Mouse (Mus musculus) hindbrain, embryonic 10.5 days (tissue): Measurements from ENCODE around the gene Scrn1. TPM values are rescaled to one million over a fixed set of nuclear protein-coding genes. Genes with fewer than 3 reads are reported as not detected.
A peak's percentile ranks its signal among the peaks of the same experiment; 100 is the strongest.

Source experiments
- DNase-seq: peaks from one replicate; pipeline ENCODE4 v3.0.0-alpha.2; 2017; ENCODE audit warnings: low spot score
- H3K27ac ChIP-seq: fragments of 300-500 bp; sonication (generic); 2 replicates; pipeline ENCODE4 v1.5.1; 2016; ENCODE audit warnings: mild to moderate bottlenecking, moderate library complexity
- H3K27me3 ChIP-seq: fragments of 300-500 bp; sonication (generic); 2 replicates; pipeline ENCODE4 v1.6.1; 2016; ENCODE audit warnings: mild to moderate bottlenecking; ENCODE audit not compliant: poor library complexity, insufficient read depth, severe bottlenecking
- H3K36me3 ChIP-seq: fragments of 300-500 bp; sonication (generic); 2 replicates; pipeline ENCODE4 v1.6.1; 2016; ENCODE audit warnings: mild to moderate bottlenecking, moderate library complexity
- H3K4me1 ChIP-seq: fragments of 300-500 bp; sonication (generic); replicated peaks from 2 replicates; pipeline ENCODE4 v1.6.1; 2016; ENCODE audit warnings: mild to moderate bottlenecking
- H3K4me3 ChIP-seq: fragments of 300-500 bp; sonication (generic); 2 replicates; pipeline ENCODE4 v1.5.1; 2016; ENCODE audit warnings: mild to moderate bottlenecking, moderate library complexity
- H3K9me3 ChIP-seq: fragments of 300-500 bp; sonication (generic); 2 replicates; pipeline ENCODE4 v1.6.1; 2016; ENCODE audit warnings: mild to moderate bottlenecking, moderate library complexity
- whole genome bisulfite sequencing: fragments of 180-500 bp; shearing (Covaris S2); methylation state at CpG from one replicate; pipeline ENCODE4 v1.1.7; 2016; 5-methylcytosine and 5-hydroxymethylcytosine counted together
- polyA plus RNA-seq: library from polyadenylated mRNA; unstranded; fragments of >200 nt; fragmentation: Nextera tagmentation; extraction: Ambion mirVana; gene quantifications from 2 replicates; pipeline ENCODE4 v1.2.1, GENCODE M21; 2016

Gene Scrn1
- polyA plus RNA-seq, 1 experiment from 2014 or later: 60.0 TPM

- no peak for DNase-seq
- WGBS: 60% methylated on average over 6 of the region's 6 CpGs
- H3K36me3 ChIP-seq: no peaks in the 10 kb centered on the region
- peak overlapping the region; percentile 30; the same call in 1 of the 2 replicates for H3K4me3 ChIP-seq
- no peaks in the 10 kb centered on the region for H3K9me3 ChIP-seq
- H3K4me1 ChIP-seq: peaks cover 59% of the 10 kb centered on the region
- peaks cover 2% of the 10 kb centered on the region; the same call in 1 of the 2 replicates for H3K27me3 ChIP-seq
- H3K27ac ChIP-seq: no peak overlapping the region
Observed at GRCm38 (mm10) chr6:54591778-54592177, 25.5 kb upstream of the Scrn1 start.

DNA sequence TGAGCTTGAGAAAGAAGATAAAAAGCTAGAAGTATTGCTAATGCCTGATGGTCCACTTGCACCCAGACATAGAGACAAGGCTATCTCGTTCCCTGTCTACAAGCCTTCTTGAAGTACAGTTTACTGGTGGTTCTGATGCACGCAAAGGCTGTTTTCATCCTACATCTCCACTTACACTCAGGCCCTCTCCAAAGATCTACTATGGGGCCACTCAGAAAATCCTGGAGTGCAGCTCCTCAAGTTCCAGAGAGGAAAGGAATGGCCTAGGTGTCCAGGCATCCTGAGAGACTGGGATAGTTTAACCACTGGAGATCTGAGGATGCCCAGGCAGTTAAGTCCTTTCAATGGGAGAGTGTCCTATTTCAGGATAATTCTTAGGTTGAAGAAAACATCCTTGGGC lies 24.4 kb upstream of the Scrn1 start:
- DNase-seq: no peak
- Histone ChIP-seq H3K27me3 (peaks cover 2% of the 10 kb centered on the region; the same call in 1 of the 2 replicates), H3K27ac (no peak overlapping the region), H3K4me3 (no peak overlapping the region), H3K36me3 (no peaks in the 10 kb centered on the region), H3K4me1 (peaks cover 48% of the 10 kb centered on the region), H3K9me3 (no peaks in the 10 kb centered on the region)
- 95% methylated on average over 2 of the region's 2 CpGs for WGBS

GRCm38 (mm10) chr6:54588212-54588611 lies 21.9 kb upstream of the Scrn1 start:
- WGBS: 36% methylated on average over 1 of the region's 1 CpGs
- Histone ChIP-seq H3K36me3 (no peaks in the 10 kb centered on the region), H3K27me3 (peaks cover 2% of the 10 kb centered on the region; the same call in 1 of the 2 replicates), H3K9me3 (no peaks in the 10 kb centered on the region), H3K27ac (no peak overlapping the region), H3K4me3 (no peak overlapping the region), H3K4me1 (peaks cover 26% of the 10 kb centered on the region)
- no peak for DNase-seq

- peaks cover 2% of the 10 kb centered on the region; the same call in 1 of the 2 replicates for H3K27me3 ChIP-seq
- no peaks in the 10 kb centered on the region for H3K9me3 ChIP-seq
- no peak for DNase-seq
- H3K4me1 ChIP-seq: peaks cover 24% of the 10 kb centered on the region
- H3K4me3 ChIP-seq: no peak overlapping the region
- H3K36me3 ChIP-seq: peaks cover 3% of the 10 kb centered on the region; the same call in 1 of the 2 replicates
- H3K27ac ChIP-seq: no peak overlapping the region
- WGBS: 89% methylated on average over 4 of the region's 4 CpGs
Observed at GRCm38 (mm10) chr6:54587683-54588082, 21.4 kb upstream of the Scrn1 start.

DNA sequence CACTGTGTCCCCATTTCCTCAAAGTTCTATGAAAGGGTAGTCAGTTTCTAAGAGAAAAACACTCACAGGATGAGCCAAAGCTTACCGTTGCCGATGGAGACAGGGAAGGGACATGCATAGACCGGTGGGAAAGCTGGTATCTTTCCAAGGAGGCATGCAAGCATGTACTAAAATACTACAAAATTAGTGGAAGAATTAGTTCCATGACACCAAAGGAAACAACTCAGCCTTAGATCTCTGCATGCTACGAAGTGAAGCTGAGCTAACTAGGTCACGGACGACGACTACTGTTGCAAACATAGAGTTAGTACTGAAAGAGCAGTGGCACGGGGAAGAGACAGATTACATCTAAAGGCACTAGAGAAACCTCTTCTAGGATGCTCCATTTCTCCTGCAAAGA lies 20.6 kb upstream of the Scrn1 start:
- Histone ChIP-seq H3K36me3 (peaks cover 9% of the 10 kb centered on the region; the same call in 1 of the 2 replicates), H3K4me3 (no peak overlapping the region), H3K27me3 (peaks cover 2% of the 10 kb centered on the region; the same call in 1 of the 2 replicates), H3K27ac (no peak overlapping the region), H3K9me3 (no peaks in the 10 kb centered on the region), H3K4me1 (peaks cover 16% of the 10 kb centered on the region)
- no peak for DNase-seq
- 88% methylated on average over 8 of the region's 8 CpGs for WGBS

- peaks cover 9% of the 10 kb centered on the region; the same call in 1 of the 2 replicates for H3K36me3 ChIP-seq
- no peaks in the 10 kb centered on the region for H3K9me3 ChIP-seq
- H3K27ac ChIP-seq: no peak overlapping the region
- peaks cover 9% of the 10 kb centered on the region for H3K4me1 ChIP-seq
- H3K4me3 ChIP-seq: no peak overlapping the region
- peaks cover 2% of the 10 kb centered on the region; the same call in 1 of the 2 replicates for H3K27me3 ChIP-seq
- WGBS: 41% methylated on average over 2 of the region's 2 CpGs
- DNase-seq: peak; percentile 23
Observed at GRCm38 (mm10) chr6:54586175-54586574, 19.9 kb upstream of the Scrn1 start.

DNA sequence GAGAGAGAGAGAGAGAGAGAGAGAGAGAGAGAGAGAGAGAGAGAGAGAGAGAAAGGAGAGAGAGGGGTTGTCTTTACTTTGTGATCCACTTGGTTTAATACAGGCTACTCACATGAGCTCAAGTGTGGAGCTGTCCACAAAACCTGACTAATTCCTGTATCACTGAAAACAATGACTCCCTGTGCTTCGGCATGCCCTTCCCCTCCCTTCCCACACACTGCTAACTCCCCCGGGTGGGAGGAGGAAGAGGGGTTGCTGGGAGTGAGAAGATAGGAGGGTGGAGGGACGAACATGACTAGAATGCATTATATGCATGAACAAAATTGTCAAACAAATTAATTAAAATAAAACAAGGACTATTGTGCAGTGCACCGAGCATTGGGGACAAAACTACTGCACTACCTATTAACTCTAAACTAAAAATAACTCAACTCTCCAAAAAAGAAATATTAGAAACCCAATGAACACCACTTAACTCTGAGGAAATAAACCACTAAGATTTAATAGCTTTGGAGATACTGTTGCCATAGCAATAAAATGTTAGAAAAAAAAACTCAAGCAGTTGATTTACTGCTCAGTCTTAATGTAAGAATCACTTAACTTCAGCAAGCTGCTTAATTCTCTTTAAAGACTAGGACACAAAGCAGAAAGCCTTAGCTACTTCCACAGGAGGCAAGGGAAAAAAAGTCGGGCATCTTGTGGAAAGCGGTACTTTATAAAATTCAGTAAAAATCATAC lies 7.1 kb upstream of the Scrn1 start:
- H3K9me3 ChIP-seq: no peaks in the 10 kb centered on the region
- H3K27ac ChIP-seq: 0 out of 2 replicates have a peak overlapping the region, but pooled peaks have one; percentile 50
- WGBS: 40% methylated on average over 6 of the region's 6 CpGs
- H3K4me3 ChIP-seq: no peak overlapping the region
- no peaks in the 10 kb centered on the region for H3K36me3 ChIP-seq
- no peak for DNase-seq
- peaks cover 20% of the 10 kb centered on the region for H3K27me3 ChIP-seq
- H3K4me1 ChIP-seq: peaks cover 33% of the 10 kb centered on the region

- no peaks in the 10 kb centered on the region for H3K36me3 ChIP-seq
- H3K4me1 ChIP-seq: peaks cover 51% of the 10 kb centered on the region
- 43% methylated on average over 7 of the region's 7 CpGs for WGBS
- H3K27me3 ChIP-seq: peaks cover 19% of the 10 kb centered on the region
- no peaks in the 10 kb centered on the region for H3K9me3 ChIP-seq
- peak overlapping the region; percentile 62; the same call in 1 of the 2 replicates for H3K27ac ChIP-seq
- H3K4me3 ChIP-seq: no peak overlapping the region
- DNase-seq: no peak
Observed at GRCm38 (mm10) chr6:54569776-54570175, 3.5 kb upstream of the Scrn1 start.

DNA sequence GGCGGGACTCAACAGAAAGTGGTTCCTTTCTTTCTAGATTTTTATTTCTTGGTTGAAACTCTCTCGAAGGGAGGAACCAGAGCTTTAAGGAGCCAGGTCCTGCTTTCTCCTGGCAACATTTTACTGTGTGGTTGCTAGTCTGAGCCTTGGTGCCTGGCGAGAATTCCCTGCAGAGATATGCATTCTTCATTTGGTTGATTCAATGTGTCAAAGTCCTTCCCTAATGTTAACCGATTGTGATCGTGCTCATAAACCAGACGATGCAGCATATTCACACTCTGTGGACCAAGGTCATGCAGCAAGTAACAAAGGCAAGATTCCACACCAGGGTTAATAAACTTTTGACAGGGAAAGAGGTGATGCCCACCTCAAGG lies 244 bp upstream of the Scrn1 start:
- 11% methylated on average over 6 of the region's 6 CpGs for whole genome bisulfite sequencing
- H3K9me3 ChIP-seq: no peaks in the 10 kb centered on the region
- H3K36me3 ChIP-seq: no peaks in the 10 kb centered on the region
- no peak for DNase-seq
- H3K4me3 ChIP-seq: peak overlapping the region; percentile 63
- peaks cover 16% of the 10 kb centered on the region for H3K27me3 ChIP-seq
- H3K27ac ChIP-seq: peak overlapping the region; percentile 90
- H3K4me1 ChIP-seq: peaks cover 69% of the 10 kb centered on the region

GRCm38 (mm10) chr6:54565012-54565411 lies 1.3 kb downstream of the Scrn1 start:
- peak; percentile 57 for DNase-seq
- Histone ChIP-seq H3K27ac (peak overlapping the region; percentile 90), H3K9me3 (no peaks in the 10 kb centered on the region), H3K4me3 (peak overlapping the region; percentile 63), H3K27me3 (peaks cover 16% of the 10 kb centered on the region), H3K36me3 (no peaks in the 10 kb centered on the region), H3K4me1 (peaks cover 69% of the 10 kb centered on the region)
- 15% methylated on average over 3 of the region's 3 CpGs for WGBS

- DNase-seq: no peak
Observed at GRCm38 (mm10) chr6:54564506-54564991, 1.7 kb downstream of the Scrn1 start.

DNA sequence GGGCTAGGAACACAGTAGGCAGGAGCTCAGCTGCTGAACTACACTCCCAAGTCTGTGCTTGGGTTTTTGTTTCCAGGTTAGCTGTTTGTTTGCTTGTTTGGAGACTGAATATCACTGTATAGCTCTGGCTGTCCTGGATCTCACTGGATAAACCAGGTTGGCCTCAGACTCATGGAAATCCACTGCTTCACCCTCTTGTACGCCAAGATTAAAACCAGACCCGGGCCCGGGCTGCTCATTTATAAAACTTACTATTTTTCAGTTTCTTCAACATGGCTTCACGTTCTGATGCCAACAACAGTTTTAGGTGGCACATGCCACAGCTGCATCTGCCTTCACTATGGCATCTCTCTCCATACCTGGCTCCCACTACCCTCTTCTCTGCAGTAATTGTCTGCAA lies 2.7 kb downstream of the Scrn1 start:
- Histone ChIP-seq H3K36me3 (no peaks in the 10 kb centered on the region), H3K27me3 (peaks cover 16% of the 10 kb centered on the region), H3K4me3 (no peak overlapping the region), H3K27ac (no peak overlapping the region), H3K9me3 (no peaks in the 10 kb centered on the region), H3K4me1 (peaks cover 76% of the 10 kb centered on the region)
- DNase-seq: no peak
- 93% methylated on average over 4 of the region's 4 CpGs for WGBS

More at GRCm38 (mm10) chr6:54564506-54564991, 1.7 kb downstream of the Scrn1 start:
- H3K4me3 ChIP-seq: peak overlapping the region; percentile 63
- peak overlapping the region; percentile 90 for H3K27ac ChIP-seq
- WGBS: 66% methylated on average over 9 of the region's 9 CpGs
- H3K9me3 ChIP-seq: no peaks in the 10 kb centered on the region
- H3K27me3 ChIP-seq: peaks cover 16% of the 10 kb centered on the region
- peaks cover 69% of the 10 kb centered on the region for H3K4me1 ChIP-seq
- H3K36me3 ChIP-seq: no peaks in the 10 kb centered on the region
